Mouse (Mus musculus): ENCODE data around the gene Ttc41. TPM values are rescaled to one million over a fixed set of nuclear protein-coding genes. Genes with fewer than 3 reads are reported as not detected.
"Not testable (repeated sequence)": the region's sequence is repeated elsewhere in the genome, so short reads cannot be mapped to it uniquely, and the experiment has no call there.

Gene Ttc41
- polyA plus RNA-seq (2021) = 2.0 TPM

- DNase-seq (ENCODE audit: low read depth, low spot score) (peak; percentile 97), ATAC-seq (peak; percentile 95)
- TF ChIP-seq CTCF (IDR thresholded peaks at IDR 0.05) = no peak
- in situ Hi-C loops (cut with MboI; ENCODE audit: low pct_unique_long_range_greater_than_20kb) = no loop called here
- ChIA-PET POLR2A (no interaction called here), CTCF (no interaction called here)
- H3K27me3 ChIP-seq = no peaks in the 10 kb centered on the region
Observed at GRCm38 (mm10) chr10:86705318-86705921, at the start of gene Ttc41, which contains the start of gene Hsp90b1. Gene Ttc41 (plus strand): TSS chr10:86705811. Gene Hsp90b1 (minus strand): TSS chr10:86705509.

GRCm38 (mm10) chr10:86670550-86670949, 35.1 kb upstream of the Ttc41 start:
- DNase-seq (ENCODE audit: low read depth, low spot score); ATAC-seq; POLR2A ChIA-PET; CTCF ChIA-PET; H3K27me3 ChIP-seq: not testable (repeated sequence)
- in situ Hi-C loops (cut with MboI; ENCODE audit: low pct_unique_long_range_greater_than_20kb) = loop anchor here (10.0 kb wide), 1 partner anchor 146 kb away; no protein-coding TSS in a partner anchor

GRCm38 (mm10) chr10:86684797-86685178, 20.8 kb upstream of the Ttc41 start:
- CTCF ChIA-PET; ATAC-seq; H3K27me3 ChIP-seq; POLR2A ChIA-PET; DNase-seq (ENCODE audit: low read depth, low spot score); in situ Hi-C loops (cut with MboI; ENCODE audit: low pct_unique_long_range_greater_than_20kb): not testable (repeated sequence)

- DNase-seq (ENCODE audit: low read depth, low spot score); POLR2A ChIA-PET; H3K27me3 ChIP-seq; in situ Hi-C loops (cut with MboI; ENCODE audit: low pct_unique_long_range_greater_than_20kb); CTCF ChIA-PET: not testable (repeated sequence)
- ATAC-seq = peak; percentile 82
Observed at GRCm38 (mm10) chr10:86685179-86686016, 20.2 kb upstream of the Ttc41 start.

GRCm38 (mm10) chr10:86686017-86686360, 19.6 kb upstream of the Ttc41 start:
- CTCF ChIA-PET; H3K27me3 ChIP-seq; in situ Hi-C loops (cut with MboI; ENCODE audit: low pct_unique_long_range_greater_than_20kb); POLR2A ChIA-PET; ATAC-seq; DNase-seq (ENCODE audit: low read depth, low spot score): not testable (repeated sequence)

- in situ Hi-C loops (cut with MboI; ENCODE audit: low pct_unique_long_range_greater_than_20kb) = no loop called here
- H3K27me3 ChIP-seq = no peaks in the 10 kb centered on the region
- TF ChIP-seq CTCF (IDR thresholded peaks at IDR 0.05) = no peak
- no peak for ATAC-seq
- ChIA-PET POLR2A (no interaction called here), CTCF (no interaction called here)
- no peak for DNase-seq (ENCODE audit: low read depth, low spot score)
Observed at GRCm38 (mm10) chr10:86700251-86700650, 5.4 kb upstream of the Ttc41 start.

GRCm38 (mm10) chr10:86700973-86701372, 4.6 kb upstream of the Ttc41 start:
- in situ Hi-C loops (cut with MboI; ENCODE audit: low pct_unique_long_range_greater_than_20kb) = no loop called here
- no peak for ATAC-seq
- no peaks in the 10 kb centered on the region for H3K27me3 ChIP-seq
- no peak for DNase-seq (ENCODE audit: low read depth, low spot score)
- no peak for TF ChIP-seq CTCF (IDR thresholded peaks at IDR 0.05)
- CTCF ChIA-PET = no interaction called here
- POLR2A ChIA-PET = no interaction called here

- DNase-seq (ENCODE audit: low read depth, low spot score) = no peak
- ATAC-seq = no peak
- CTCF ChIA-PET = no interaction called here
- no peaks in the 10 kb centered on the region for H3K27me3 ChIP-seq
- in situ Hi-C loops (cut with MboI; ENCODE audit: low pct_unique_long_range_greater_than_20kb) = no loop called here
- POLR2A ChIA-PET = no interaction called here
- no peak for TF ChIP-seq CTCF (IDR thresholded peaks at IDR 0.05)
Observed at GRCm38 (mm10) chr10:86702312-86702920, 3.2 kb upstream of the Ttc41 start.

GRCm38 (mm10) chr10:86703375-86703774, 2.2 kb upstream of the Ttc41 start:
- no peak for ATAC-seq
- POLR2A ChIA-PET = interaction anchor here (1.6 kb wide), 1 partner anchor 75 kb away, joined by 7 read pairs; the partner anchor contains the start of gene Nt5dc3
- no peaks in the 10 kb centered on the region for H3K27me3 ChIP-seq
- TF ChIP-seq CTCF (IDR thresholded peaks at IDR 0.05) = no peak
- in situ Hi-C loops (cut with MboI; ENCODE audit: low pct_unique_long_range_greater_than_20kb) = no loop called here
- CTCF ChIA-PET = interaction anchor here (1.2 kb wide), 1 partner anchor 82 kb away, joined by 3 read pairs; no protein-coding TSS in a partner anchor
- DNase-seq (ENCODE audit: low read depth, low spot score) = no peak

GRCm38 (mm10) chr10:86704141-86704540, 1.5 kb upstream of the Ttc41 start:
- DNase-seq (ENCODE audit: low read depth, low spot score) (no peak), ATAC-seq (no peak)
- in situ Hi-C loops (cut with MboI; ENCODE audit: low pct_unique_long_range_greater_than_20kb) = no loop called here
- no peaks in the 10 kb centered on the region for H3K27me3 ChIP-seq
- CTCF ChIA-PET = interaction anchor here (1.2 kb wide), 1 partner anchor 81 kb away, joined by 3 read pairs; no protein-coding TSS in a partner anchor
- no peak for TF ChIP-seq CTCF (IDR thresholded peaks at IDR 0.05)
- POLR2A ChIA-PET = interaction anchor here (1.6 kb wide), 1 partner anchor 75 kb away, joined by 7 read pairs; the partner anchor contains the start of gene Nt5dc3
